Mouse (Mus musculus): ENCODE results near the gene Tjp1.

Tjp1 gene

GRCm38 (mm10) chr7:65430401-65430800 lies 97.2 kb downstream of the Tjp1 start:
- DNase-seq, result no peak

GRCm38 (mm10) chr7:65424519-65424918 lies 103.1 kb downstream of the Tjp1 start:
- DNase-seq, result no peak

- DNase-seq, result no peak
These were observed 105.1 kb downstream of the Tjp1 start for GRCm38 (mm10) chr7:65422456-65422855.

- no peak for DNase-seq
These were observed 106.1 kb downstream of the Tjp1 start for GRCm38 (mm10) chr7:65421451-65421850.

GRCm38 (mm10) chr7:65419926-65420325 lies 107.7 kb downstream of the Tjp1 start:
- no peak for DNase-seq

- DNase-seq, result no peak
These were observed 108.6 kb downstream of the Tjp1 start for GRCm38 (mm10) chr7:65419012-65419411.

GRCm38 (mm10) chr7:65418366-65418911 lies 109.1 kb downstream of the Tjp1 start:
- no peak for DNase-seq

- DNase-seq, result no peak
These were observed 110.1 kb downstream of the Tjp1 start for GRCm38 (mm10) chr7:65417231-65418100.

GRCm38 (mm10) chr7:65416506-65416905 lies 111.1 kb downstream of the Tjp1 start:
- no peak for DNase-seq

- DNase-seq, result no peak
These were observed 113.3 kb downstream of the Tjp1 start for GRCm38 (mm10) chr7:65413946-65414945.

GRCm38 (mm10) chr7:65410668-65411067 lies 116.9 kb downstream of the Tjp1 start:
- DNase-seq, result no peak

- no peak for DNase-seq
These were observed 121.2 kb downstream of the Tjp1 start for GRCm38 (mm10) chr7:65406427-65406826.

- no peak for DNase-seq
These were observed 125.1 kb downstream of the Tjp1 start for GRCm38 (mm10) chr7:65402516-65402915.

- no peak for DNase-seq
These were observed 126.0 kb downstream of the Tjp1 start for GRCm38 (mm10) chr7:65401622-65402021.

- DNase-seq, result no peak
These were observed 131.7 kb downstream of the Tjp1 start for GRCm38 (mm10) chr7:65395891-65396290.

GRCm38 (mm10) chr7:65395166-65395565 lies 132.4 kb downstream of the Tjp1 start:
- no peak for DNase-seq

GRCm38 (mm10) chr7:65394672-65395071 lies 132.9 kb downstream of the Tjp1 start:
- DNase-seq, result no peak

- no peak for DNase-seq
These were observed 133.7 kb downstream of the Tjp1 start for GRCm38 (mm10) chr7:65393704-65394452.

GRCm38 (mm10) chr7:65392986-65393385 lies 134.6 kb downstream of the Tjp1 start:
- no peak for DNase-seq

- no peak for DNase-seq
These were observed 138.0 kb downstream of the Tjp1 start for GRCm38 (mm10) chr7:65389539-65389938.

GRCm38 (mm10) chr7:65388243-65389013 lies 139.2 kb downstream of the Tjp1 start:
- DNase-seq, result peak in 1 of 2 experiments; percentile 25
